Mouse (Mus musculus) lung, postnatal 0 days (tissue): ENCODE data around the gene Gata3. TPM values are rescaled to one million over a fixed set of nuclear protein-coding genes. Genes with fewer than 3 reads are reported as not detected.

Source experiments
- ATAC-seq: fragments of 200-750 bp; cut with Nextera tagmentation; 2 replicates; pipeline ENCODE4 v1.8.0; 2017; ENCODE audit warnings: moderate library complexity
- DNase-seq: peaks from one replicate; pipeline ENCODE4 v3.0.0-alpha.2; 2016; ENCODE audit warnings: low spot score
- H3K27ac ChIP-seq: fragments of 300-500 bp; sonication (generic); 2 replicates; pipeline ENCODE4 v1.5.1; 2014; ENCODE audit warnings: antibody characterized with exemption, mild to moderate bottlenecking, low read length, mixed read lengths
- H3K27me3 ChIP-seq: fragments of 300-500 bp; sonication (generic); replicated peaks from 2 replicates; pipeline ENCODE4 v1.6.1; 2014; ENCODE audit warnings: low read length, mixed read lengths; ENCODE audit not compliant: insufficient read depth
- H3K36me3 ChIP-seq: fragments of 300-500 bp; sonication (generic); 2 replicates; pipeline ENCODE4 v1.6.1; 2014; ENCODE audit warnings: low read length, mixed read lengths; ENCODE audit not compliant: insufficient read depth
- H3K4me1 ChIP-seq: fragments of 300-500 bp; sonication (generic); 2 replicates; pipeline ENCODE4 v1.6.1; 2014; ENCODE audit warnings: antibody characterized with exemption, low read depth, low read length, mixed read lengths; ENCODE audit not compliant: insufficient read depth
- H3K4me2 ChIP-seq: fragments of 300-500 bp; sonication (generic); replicated peaks from 2 replicates; pipeline ENCODE4 v1.6.1; 2014; ENCODE audit warnings: low read depth, mild to moderate bottlenecking, low read length, moderate library complexity, mixed read lengths
- H3K4me3 ChIP-seq: fragments of 300-500 bp; sonication (generic); 2 replicates; pipeline ENCODE4 v1.5.1; 2014; ENCODE audit warnings: low read depth, low read length
- H3K9ac ChIP-seq: fragments of 300-500 bp; sonication (generic); replicated peaks from 2 replicates; pipeline ENCODE4 v1.6.1; 2014; ENCODE audit warnings: low read depth, mild to moderate bottlenecking
- H3K9me3 ChIP-seq: fragments of 300-500 bp; sonication (generic); 2 replicates; pipeline ENCODE4 v1.6.1; 2016; ENCODE audit warnings: low read length, mixed read lengths
- CTCF ChIP-seq: IDR thresholded peaks from 2 replicates; pipeline ENCODE4 v1.5.1; 2016; ENCODE audit warnings: antibody characterized with exemption, mild to moderate bottlenecking
- EP300 ChIP-seq: IDR thresholded peaks from 2 replicates; pipeline ENCODE4 v1.6.1; 2016; ENCODE audit warnings: antibody characterized with exemption, mild to moderate bottlenecking, control low read depth
- WGBS: fragments of 180-500 bp; shearing (Covaris S2); extraction: QIAGEN DNeasy Blood & Tissue Kit; methylation state at CpG from one replicate; pipeline ENCODE4 v1.1.7; 2014; 5-methylcytosine and 5-hydroxymethylcytosine counted together
- polyA plus RNA-seq: library from polyadenylated mRNA; unstranded; fragments of >200 nt; fragmentation: Nextera tagmentation; extraction: Ambion mirVana; gene quantifications from 2 replicates; pipeline ENCODE4 v1.2.1, GENCODE M21; 2015

Gata3 gene
- polyA plus RNA-seq, 1 experiment from 2014 or later = 2.7 TPM

GRCm38 (mm10) chr2:9886921-9887610 lies 2.8 kb downstream of the Gata3 start:
- H3K4me1 ChIP-seq = peaks cover 12% of the 10 kb centered on the region
- no peaks in the 10 kb centered on the region for H3K9me3 ChIP-seq
- no peaks in the 10 kb centered on the region for H3K36me3 ChIP-seq
- DNase-seq = no peak
- ATAC-seq = no peak
- H3K4me2 ChIP-seq = no peak overlapping the region
- H3K9ac ChIP-seq = no peak overlapping the region
- no peak overlapping the region for H3K4me3 ChIP-seq
- WGBS = 5% methylated on average over 7 of the region's 7 CpGs
- TF ChIP-seq CTCF (no peak), EP300 (no peak)
- H3K27me3 ChIP-seq = peaks cover 85% of the 10 kb centered on the region
- H3K27ac ChIP-seq = no peak overlapping the region

DNA sequence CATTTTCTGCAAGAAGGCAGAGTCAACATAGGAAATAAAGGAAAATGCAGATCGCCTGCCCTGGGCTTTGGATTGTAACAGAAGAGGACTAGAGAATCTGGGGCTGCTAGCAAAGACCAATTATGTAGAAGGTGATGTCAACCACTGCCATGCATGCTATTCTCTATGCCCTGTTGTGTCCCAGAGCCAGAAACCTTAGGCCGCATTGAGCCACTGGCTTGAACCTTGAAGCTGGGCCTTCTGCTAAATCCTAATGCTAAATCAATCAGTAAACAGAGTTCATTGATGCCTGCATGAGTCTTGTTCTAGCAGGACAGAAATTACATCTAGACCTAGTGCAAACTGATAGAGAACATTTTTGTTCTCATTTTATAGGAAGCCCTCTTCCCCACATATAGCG lies 3.8 kb downstream of the Gata3 start:
- H3K9ac ChIP-seq = no peak overlapping the region
- no peak for TF ChIP-seq EP300
- no peak for TF ChIP-seq CTCF
- DNase-seq = no peak
- WGBS = 29% methylated on average over 3 of the region's 3 CpGs
- H3K36me3 ChIP-seq = no peaks in the 10 kb centered on the region
- no peak overlapping the region for H3K4me2 ChIP-seq
- peaks cover 91% of the 10 kb centered on the region for H3K27me3 ChIP-seq
- no peak for ATAC-seq
- no peak overlapping the region for H3K4me3 ChIP-seq
- peaks cover 16% of the 10 kb centered on the region for H3K4me1 ChIP-seq
- H3K27ac ChIP-seq = no peak overlapping the region
- H3K9me3 ChIP-seq = no peaks in the 10 kb centered on the region

GRCm38 (mm10) chr2:9885217-9885770 lies 4.5 kb downstream of the Gata3 start:
- Histone ChIP-seq H3K9ac (no peak overlapping the region), H3K27me3 (peaks cover 92% of the 10 kb centered on the region), H3K27ac (no peak overlapping the region), H3K4me2 (no peak overlapping the region), H3K4me3 (no peak overlapping the region), H3K9me3 (no peaks in the 10 kb centered on the region), H3K36me3 (no peaks in the 10 kb centered on the region), H3K4me1 (peaks cover 18% of the 10 kb centered on the region)
- WGBS = 11% methylated on average over 14 of the region's 14 CpGs
- no peak for ATAC-seq
- TF ChIP-seq EP300 (no peak), CTCF (no peak)
- DNase-seq = no peak

- TF ChIP-seq EP300 (no peak), CTCF (no peak)
- Histone ChIP-seq H3K27ac (no peak overlapping the region), H3K4me2 (peak overlapping the region; percentile 27; the same call in 1 of the 2 replicates), H3K27me3 (peaks cover 91% of the 10 kb centered on the region), H3K4me1 (peaks cover 18% of the 10 kb centered on the region), H3K9me3 (no peaks in the 10 kb centered on the region), H3K4me3 (no peak overlapping the region), H3K9ac (no peak overlapping the region), H3K36me3 (no peaks in the 10 kb centered on the region)
- DNase-seq (no peak), ATAC-seq (no peak)
- 8% methylated on average over 15 of the region's 15 CpGs for WGBS
Observed at GRCm38 (mm10) chr2:9884533-9885216, 5.2 kb downstream of the Gata3 start.

GRCm38 (mm10) chr2:9883803-9884532 lies 5.9 kb downstream of the Gata3 start:
- TF ChIP-seq CTCF (no peak), EP300 (no peak)
- peaks cover 12% of the 10 kb centered on the region for H3K4me1 ChIP-seq
- no peak overlapping the region for H3K27ac ChIP-seq
- peaks cover 83% of the 10 kb centered on the region for H3K27me3 ChIP-seq
- WGBS = 2% methylated on average over 27 of the region's 27 CpGs
- DNase-seq (peak; percentile 40), ATAC-seq (no peak)
- peak overlapping the region; percentile 24 for H3K4me3 ChIP-seq
- H3K9me3 ChIP-seq = no peaks in the 10 kb centered on the region
- peak overlapping the region; percentile 52; the same call in 1 of the 2 replicates for H3K4me2 ChIP-seq
- H3K36me3 ChIP-seq = no peaks in the 10 kb centered on the region
- no peak overlapping the region for H3K9ac ChIP-seq
